Mouse (Mus musculus) brain, adult 2 months (tissue): ENCODE data around the gene Prdm13.

Experiments
- DNase-seq: peaks from one replicate; pipeline ENCODE4 v3.0.0; 2011; ENCODE audit warnings: low read depth, low spot score

The Prdm13 gene

DNA sequence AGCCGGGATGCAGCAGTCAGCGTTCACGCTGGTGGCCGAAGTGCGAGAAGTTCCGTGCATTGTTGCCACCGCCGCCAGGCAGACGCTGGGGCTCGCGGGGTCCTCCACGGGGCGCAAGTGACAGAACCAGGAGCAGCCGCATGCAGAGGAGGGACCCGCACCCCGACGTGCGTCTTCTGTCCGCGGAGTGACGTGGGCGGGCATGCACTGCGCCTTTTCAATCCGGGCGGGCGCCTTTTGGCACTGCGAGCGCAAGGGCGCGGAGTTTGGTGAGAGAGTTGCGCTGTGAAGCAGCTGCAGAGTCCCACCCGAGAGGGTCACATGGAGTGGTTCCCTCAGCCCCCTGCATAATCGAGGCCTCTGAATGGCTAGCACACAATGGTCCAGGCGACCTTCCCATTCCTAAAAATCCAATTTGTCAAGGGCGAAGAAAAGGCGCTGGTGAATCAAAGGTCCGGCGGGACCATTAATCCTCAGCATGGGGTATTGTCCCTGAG lies at the start of gene Prdm13:
Gene Prdm13, minus strand, starts transcription at position 369 of the 497 bp plus-strand sequence.
- no peak for DNase-seq

DNA sequence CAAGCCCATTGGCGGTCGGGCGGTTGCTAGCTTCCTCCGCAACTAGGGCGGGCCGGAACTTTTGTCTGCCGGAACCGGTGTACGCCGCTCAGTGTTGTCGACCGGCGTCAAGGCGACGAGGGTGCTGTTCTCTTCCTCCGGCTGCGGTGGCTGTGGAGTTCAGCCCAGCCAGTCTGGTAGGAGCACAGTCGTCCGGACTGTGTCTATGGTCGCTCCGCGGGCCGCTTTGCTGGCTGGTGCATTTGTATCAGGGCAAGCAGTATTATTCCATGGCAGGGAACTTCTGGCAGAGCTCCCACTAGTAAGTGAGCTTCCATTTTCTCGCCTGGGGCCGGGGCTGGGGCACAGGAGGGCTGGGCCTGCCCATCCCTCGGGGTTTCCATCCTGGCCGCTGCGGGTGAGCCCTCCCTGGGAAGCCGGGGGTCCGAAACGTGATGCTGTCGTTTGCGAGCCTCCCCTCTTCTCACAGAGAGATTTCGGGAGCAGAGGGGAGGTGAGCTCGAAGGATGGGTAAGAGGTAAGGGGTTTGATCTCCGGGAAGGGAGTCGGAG lies 41.9 kb upstream of the Prdm13 start, which contains the start of gene Ccnc:
Gene Ccnc, plus strand, starts transcription at position 87 of the 551 bp plus-strand sequence.
- DNase-seq: peak; percentile 98

GRCm38 (mm10) chr4:21726912-21727614 lies 41.3 kb upstream of the Prdm13 start:
- DNase-seq: peak; percentile 90

- DNase-seq: no peak
Measured at GRCm38 (mm10) chr4:21722752-21723334, 37.1 kb upstream of the Prdm13 start.

DNA sequence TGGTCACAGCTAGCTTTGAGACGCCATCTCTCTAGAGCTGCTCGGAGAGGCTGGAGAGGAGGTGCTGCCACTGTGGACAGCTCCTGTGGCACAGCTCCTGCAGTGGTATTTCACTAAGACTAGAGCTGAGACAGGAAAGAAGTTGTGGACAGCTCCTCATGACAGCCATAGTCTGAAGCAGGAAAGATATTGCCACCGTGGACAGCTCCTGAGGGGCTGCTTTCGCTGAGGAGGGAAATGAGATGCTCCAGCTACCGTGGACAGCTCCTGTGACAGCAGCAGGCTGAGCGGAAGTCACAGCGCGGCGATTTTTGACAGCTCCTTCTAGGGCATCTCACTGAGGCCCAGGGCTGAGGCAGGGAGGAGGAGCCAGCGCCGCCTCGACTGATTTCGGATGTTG lies 26.4 kb upstream of the Prdm13 start:
- DNase-seq: peak; percentile 45

GRCm38 (mm10) chr4:21705046-21705445 lies 19.3 kb upstream of the Prdm13 start:
- no peak for DNase-seq

DNA sequence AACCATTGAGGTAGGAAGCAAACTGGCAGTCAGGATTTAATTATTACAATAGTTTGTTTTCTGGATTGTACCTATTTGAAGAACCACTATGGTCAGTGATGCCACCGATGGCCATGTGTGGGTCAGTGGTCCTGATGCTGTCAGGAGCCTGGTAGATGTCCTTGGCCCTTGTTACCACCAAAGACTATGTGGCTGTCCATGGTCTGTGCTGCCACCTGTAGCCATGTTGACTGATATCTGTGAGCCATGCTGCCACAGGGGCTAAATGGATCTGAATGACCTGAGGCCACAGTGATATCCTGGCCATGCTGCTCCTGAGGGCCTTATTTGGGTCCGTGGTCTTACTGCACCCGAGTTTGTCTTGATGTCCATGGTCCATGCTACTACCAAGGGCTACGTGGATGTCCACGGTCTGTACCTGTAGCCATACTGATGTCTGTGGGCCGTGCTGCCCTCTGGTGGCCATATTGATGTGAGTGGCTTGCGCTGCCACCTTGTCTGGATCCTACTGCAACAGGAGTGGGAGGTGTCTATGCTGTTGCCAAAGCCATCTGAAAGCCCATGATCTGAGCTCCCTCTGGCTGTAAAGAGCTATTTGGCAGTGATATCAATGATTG lies 10.0 kb upstream of the Prdm13 start:
- DNase-seq: peak; percentile 54

GRCm38 (mm10) chr4:21690221-21690620 lies 4.5 kb upstream of the Prdm13 start:
- no peak for DNase-seq

GRCm38 (mm10) chr4:21689492-21689941 lies 3.8 kb upstream of the Prdm13 start:
- no peak for DNase-seq

GRCm38 (mm10) chr4:21688703-21689200 lies 3.0 kb upstream of the Prdm13 start:
- no peak for DNase-seq

DNA sequence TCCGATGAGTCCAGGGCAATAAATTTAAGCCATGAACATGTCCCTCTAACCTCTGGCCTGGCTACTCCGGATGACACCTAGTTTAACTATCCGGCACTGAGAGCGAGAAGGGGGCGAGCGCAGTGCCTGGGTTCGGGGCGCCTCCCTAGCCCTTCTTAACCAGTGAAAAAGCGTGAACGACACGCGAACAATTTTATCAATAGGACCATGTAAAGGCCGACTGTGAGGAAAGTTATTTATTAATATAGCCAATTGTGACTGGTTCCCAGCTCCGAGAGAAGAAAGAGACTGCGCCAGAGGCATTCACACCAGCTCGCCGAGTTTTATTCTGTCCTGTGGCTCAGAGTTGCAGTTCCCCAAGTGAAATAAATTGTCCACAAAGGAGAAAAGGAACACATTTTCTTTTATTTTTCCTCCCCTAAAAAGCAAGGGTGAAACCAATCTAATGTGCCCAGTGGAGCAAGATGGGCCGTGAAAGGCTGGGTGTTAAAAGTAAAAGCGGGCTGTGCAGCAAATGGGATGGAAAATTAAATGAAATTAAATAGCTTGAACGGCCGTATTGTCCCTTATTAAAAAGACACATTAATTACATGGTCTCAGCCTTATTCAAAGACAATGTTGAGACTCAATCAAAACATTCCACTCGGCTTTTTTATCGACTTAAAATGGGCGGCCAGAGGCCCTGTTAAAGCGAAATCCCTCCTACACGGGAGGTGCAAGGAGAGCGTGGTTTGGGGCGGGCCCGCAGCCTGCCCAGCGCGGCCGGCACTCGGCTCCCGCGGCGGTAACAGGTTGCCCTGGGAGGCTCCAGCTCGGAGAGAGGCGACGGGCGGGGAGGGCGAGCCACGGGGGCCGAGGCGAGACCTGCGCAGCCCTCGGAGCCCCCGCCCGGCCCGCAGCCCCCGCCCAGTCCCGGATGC lies 2.3 kb upstream of the Prdm13 start:
- no peak for DNase-seq

DNA sequence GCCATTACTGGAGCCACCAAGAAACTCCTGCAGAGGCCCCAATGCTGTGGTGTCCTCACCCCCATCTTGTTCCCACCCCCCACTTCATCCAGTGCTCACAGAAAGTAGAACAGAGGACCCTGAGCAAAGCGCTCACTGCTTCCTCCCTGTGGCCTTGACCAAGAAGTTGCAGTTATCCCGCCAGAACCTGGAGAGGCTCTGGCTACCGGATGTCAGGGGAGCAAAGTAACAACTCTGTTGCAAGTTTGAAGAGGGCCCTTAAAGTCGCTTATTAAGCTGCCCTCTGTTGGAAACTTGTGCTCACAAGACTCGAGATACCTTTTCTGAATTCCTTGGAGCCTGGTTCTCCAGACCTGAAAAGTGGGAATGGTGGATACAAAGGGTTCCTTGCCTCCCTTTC lies 1.2 kb upstream of the Prdm13 start:
- DNase-seq: no peak

GRCm38 (mm10) chr4:21686416-21686815 lies 653 bp upstream of the Prdm13 start:
- no peak for DNase-seq

- no peak for DNase-seq
Measured at GRCm38 (mm10) chr4:21684341-21684970, 1.3 kb downstream of the Prdm13 start.

DNA sequence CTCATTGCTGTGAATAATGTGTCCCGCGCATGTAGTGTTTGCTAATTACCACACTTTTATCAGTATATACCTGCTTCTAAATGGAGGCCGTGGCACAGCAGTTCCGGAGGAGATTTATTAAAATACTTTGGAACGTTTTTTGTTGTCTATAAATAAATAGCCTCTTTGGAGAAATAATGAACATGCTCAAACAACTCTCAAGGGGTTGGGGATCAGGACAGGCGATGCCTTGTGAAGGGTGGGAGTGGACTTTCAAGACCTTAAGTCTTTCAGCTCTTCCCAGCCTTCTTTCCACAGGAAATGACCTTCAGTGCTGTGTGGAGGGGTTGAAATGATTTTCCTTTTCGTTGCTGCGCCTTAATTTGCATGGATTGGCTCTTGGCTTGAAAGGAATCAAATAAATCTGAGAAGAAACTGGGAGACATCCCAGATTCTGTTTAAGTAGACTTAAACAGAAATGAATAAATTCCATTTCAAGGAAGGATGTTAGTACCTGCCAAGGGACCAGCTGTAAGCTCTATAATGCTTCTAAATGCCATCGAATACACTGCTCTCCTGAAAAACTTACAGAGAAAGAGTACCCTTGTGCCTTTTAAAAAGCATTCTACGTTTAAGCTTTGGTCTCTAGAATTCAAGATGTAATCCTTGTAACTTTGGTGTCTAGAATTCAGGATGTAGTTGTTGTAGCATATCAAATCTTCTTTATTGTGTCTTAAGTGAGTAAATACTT lies 3.2 kb downstream of the Prdm13 start:
- no peak for DNase-seq

- DNase-seq: no peak
Measured at GRCm38 (mm10) chr4:21680971-21681370, 4.8 kb downstream of the Prdm13 start.

- DNase-seq: no peak
Measured at GRCm38 (mm10) chr4:21679624-21680480, 5.9 kb downstream of the Prdm13 start.

- no peak for DNase-seq
Measured at GRCm38 (mm10) chr4:21678975-21679623, 6.7 kb downstream of the Prdm13 start.
